Mouse (Mus musculus) cerebellum, adult 2 months (tissue): ENCODE measurements around the gene Taf5.

Source experiments
- CTCF ChIP-seq: fragments of 200-500 bp; IDR thresholded peaks from 2 replicates; pipeline ENCODE4 v1.5.1; 2011; ENCODE audit warnings: low read depth, mild to moderate bottlenecking, control low read depth, low read length, moderate library complexity, borderline replicate concordance; ENCODE audit not compliant: insufficient read depth
- POLR2A ChIP-seq: fragments of 200-500 bp; IDR thresholded peaks from 2 replicates; pipeline ENCODE4 v1.6.1; 2011; ENCODE audit warnings: low read length, control low read depth, borderline replicate concordance; ENCODE audit not compliant: insufficient read depth

GRCm38 (mm10) chr19:47088226-47088625 is 20.7 kb downstream of the Taf5 start:
- TF ChIP-seq CTCF (no peak), POLR2A (no peak)
